18 mouse cellular contexts compared by ENCODE assay signal in the genomic region with DNA sequence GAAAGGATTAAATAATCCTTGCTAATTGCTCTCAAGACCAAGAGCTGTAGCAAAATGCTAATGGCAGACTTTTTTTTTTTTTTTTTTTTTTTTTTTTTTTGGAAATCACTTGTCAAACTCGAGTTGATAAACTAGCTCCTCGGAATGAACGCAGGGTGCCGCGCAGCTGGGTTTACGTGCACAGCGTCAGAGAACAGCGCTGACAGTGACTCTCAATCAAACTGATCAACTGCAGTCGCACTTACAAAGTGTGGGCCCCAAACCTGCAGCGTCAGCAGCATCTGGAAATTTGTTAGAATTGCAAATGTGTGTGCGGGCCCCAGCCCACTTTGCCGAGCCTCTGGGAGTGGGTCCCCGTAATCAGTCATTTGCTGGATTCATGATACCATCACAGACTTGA.
DNase-seq lines count a peak whose midpoint lies in the region; ATAC-seq lines count a peak whose summit lies in the region.
"Had no signal": no experiment of that assay in that cellular context is flagged by ENCODE, and none has a peak within 500 bp of the region (broad histone marks: within the 10 kb centered on the region; RNA-seq: fewer than 3 reads in every experiment).

No protein-coding gene starts in this region.

- H3K4me1 ChIP-seq in hindbrain, embryonic 11.5 days (replicated peaks; ENCODE audit: control insufficient read depth, insufficient read depth, low read length), result no peaks in the 10 kb centered on the region
- H3K4me1 ChIP-seq in hindbrain, embryonic 10.5 days (replicated peaks), result no peaks in the 10 kb centered on the region
- H3K4me1 ChIP-seq in neural tube, embryonic 14.5 days (ENCODE audit: control insufficient read depth, insufficient read depth, low read length), result 0 out of 2 replicates have a peak, but pooled peaks cover 2% of the 10 kb centered on the region
- H3K4me1 ChIP-seq: embryonic facial prominence, embryonic 10.5 days; limb, embryonic 15.5 days; liver, embryonic 15.5 days had no signal

- no peaks in the 10 kb centered on the region for H3K9me3 ChIP-seq in hindbrain, embryonic 11.5 days (ENCODE audit: control insufficient read depth, low read length)
- H3K9me3 ChIP-seq in hindbrain, embryonic 10.5 days, result no peaks in the 10 kb centered on the region
- H3K9me3 ChIP-seq in neural tube, embryonic 14.5 days (ENCODE audit: control insufficient read depth, low read length), result no peaks in the 10 kb centered on the region
- H3K9me3 ChIP-seq: embryonic facial prominence, embryonic 10.5 days; limb, embryonic 15.5 days; liver, embryonic 15.5 days; midbrain, embryonic 12.5 days had no signal

- H3K4me3 ChIP-seq in hindbrain, embryonic 11.5 days (ENCODE audit: low read depth, low read length), result no peak overlapping the region
- H3K4me3 ChIP-seq in hindbrain, embryonic 10.5 days, result no peak overlapping the region
- H3K4me3 ChIP-seq in neural tube, embryonic 14.5 days (ENCODE audit: low read depth, low read length), result no peak overlapping the region
- H3K4me3 ChIP-seq: embryonic facial prominence, embryonic 10.5 days; limb, embryonic 15.5 days; liver, embryonic 15.5 days; midbrain, embryonic 12.5 days had no signal

- H3K4me2 ChIP-seq in hindbrain, embryonic 11.5 days (replicated peaks; ENCODE audit: low read depth, low read length), result no peak overlapping the region
- H3K4me2 ChIP-seq in neural tube, embryonic 14.5 days (ENCODE audit: low read depth, low read length), result no peak overlapping the region
- H3K4me2 ChIP-seq: limb, embryonic 15.5 days; liver, embryonic 15.5 days; midbrain, embryonic 12.5 days had no signal

- H3K9ac ChIP-seq in hindbrain, embryonic 11.5 days (ENCODE audit: low read depth, low read length), result no peak overlapping the region
- no peak overlapping the region for H3K9ac ChIP-seq in neural tube, embryonic 14.5 days (replicated peaks; ENCODE audit: low read depth, low read length)
- H3K9ac ChIP-seq: limb, embryonic 15.5 days; liver, embryonic 15.5 days; midbrain, embryonic 12.5 days had no signal

- peak; percentile 87 for DNase-seq in heart, adult 11 months
- DNase-seq in heart, postnatal 4 days, result no peak
- peak; percentile 4 for DNase-seq in hindbrain, embryonic 11.5 days (ENCODE audit: low spot score)
- DNase-seq in hindbrain, embryonic 10.5 days (ENCODE audit: low spot score), result no peak
- DNase-seq in neural tube, embryonic 10.5 days (ENCODE audit: extremely low spot score, low spot score), result no peak
- DNase-seq in thymus, postnatal 14 days, result no peak
- DNase-seq: B cell, adult 2 months; cerebellum, postnatal 36 days; kidney, adult 18-20 months; layer of hippocampus, postnatal 36 days; right cerebral cortex, postnatal 25 days had no signal

- no peak overlapping the region for H3K27ac ChIP-seq in hindbrain, embryonic 11.5 days (ENCODE audit: low read depth, low read length)
- H3K27ac ChIP-seq in hindbrain, embryonic 10.5 days, result no peak overlapping the region
- H3K27ac ChIP-seq in neural tube, embryonic 14.5 days (ENCODE audit: low read depth, low read length), result no peak overlapping the region
- H3K27ac ChIP-seq: embryonic facial prominence, embryonic 10.5 days; kidney, postnatal 0 days; limb, embryonic 15.5 days; liver, embryonic 15.5 days; macrophage; midbrain, embryonic 12.5 days had no signal

- WGBS in hindbrain, embryonic 11.5 days, result 49% methylated on average over 13 of the region's 13 CpGs
- WGBS in hindbrain, embryonic 10.5 days, result 70% methylated on average over 13 of the region's 13 CpGs
- 46% methylated on average over 13 of the region's 13 CpGs for WGBS in neural tube, embryonic 14.5 days

- no peaks in the 10 kb centered on the region for H3K27me3 ChIP-seq in hindbrain, embryonic 11.5 days (ENCODE audit: control insufficient read depth, insufficient read depth, low read length)
- H3K27me3 ChIP-seq in hindbrain, embryonic 10.5 days (ENCODE audit: insufficient read depth, poor library complexity, severe bottlenecking), result no peaks in the 10 kb centered on the region
- no peaks in the 10 kb centered on the region for H3K27me3 ChIP-seq in neural tube, embryonic 14.5 days (ENCODE audit: control insufficient read depth, insufficient read depth, low read length)
- H3K27me3 ChIP-seq: limb, embryonic 15.5 days; liver, embryonic 15.5 days; midbrain, embryonic 12.5 days had no signal

- no peak for ATAC-seq in hindbrain, embryonic 11.5 days (ENCODE audit: low FRiP score)
- ATAC-seq in neural tube, embryonic 14.5 days (ENCODE audit: low read depth), result peak; percentile 28; the same call in 1 of the 2 replicates

- H3K36me3 ChIP-seq in hindbrain, embryonic 11.5 days (ENCODE audit: control insufficient read depth, insufficient read depth, low read length), result no peaks in the 10 kb centered on the region
- no peaks in the 10 kb centered on the region for H3K36me3 ChIP-seq in hindbrain, embryonic 10.5 days
- no peaks in the 10 kb centered on the region for H3K36me3 ChIP-seq in neural tube, embryonic 14.5 days (ENCODE audit: control insufficient read depth, insufficient read depth, low read length)
- H3K36me3 ChIP-seq: embryonic facial prominence, embryonic 10.5 days; limb, embryonic 15.5 days; liver, embryonic 15.5 days; midbrain, embryonic 12.5 days had no signal

Comparison
In these comparisons a context has a peak if more than half of its experiments do, and no peak if none do; other contexts are left out.
1. DNase-seq: peak in heart, adult 11 months (single experiment) and hindbrain, embryonic 11.5 days (single experiment); none in heart, postnatal 4 days (single experiment), hindbrain, embryonic 10.5 days (single experiment), neural tube, embryonic 10.5 days (single experiment) and thymus, postnatal 14 days (single experiment).